Mouse (Mus musculus): ENCODE measurements around the gene Zkscan8.

DNA sequence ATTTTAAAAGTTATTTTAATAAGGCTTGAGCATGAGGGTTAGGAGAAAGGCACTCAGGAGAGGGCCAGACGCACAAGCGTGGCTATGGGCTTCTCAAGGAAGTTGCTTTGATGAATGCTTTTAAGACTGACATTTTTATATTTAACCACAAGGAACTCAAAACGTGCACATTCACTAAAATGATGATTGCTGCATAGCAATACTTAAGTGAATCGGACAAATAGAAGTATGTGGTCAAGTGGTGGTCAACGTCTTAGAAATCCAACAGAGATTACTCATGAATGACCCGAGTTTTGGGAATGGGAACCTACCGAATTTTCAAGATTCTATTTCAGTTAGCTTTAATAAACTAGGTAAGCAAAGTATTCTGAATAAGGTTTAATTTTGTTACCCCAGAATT lies 784 bp downstream of the Zkscan8 start:
- TF ChIP-seq POLR2A (IDR thresholded peaks at IDR 0.05; ENCODE audit: extremely low read depth, insufficient read depth, low read length) = no peak
- TF ChIP-seq CTCF (IDR thresholded peaks at IDR 0.05; ENCODE audit: extremely low read depth, insufficient read depth, low read length) = no peak

Measured in cortical plate, adult 2 months (tissue).